Mouse (Mus musculus) heart, embryonic 10.5 days (tissue): ENCODE results near the gene Gse1. TPM values are rescaled to one million over a fixed set of nuclear protein-coding genes. Genes with fewer than 3 reads are reported as not detected.

Experiments
- DNase-seq: peaks from one replicate; pipeline ENCODE4 v3.0.0-alpha.2; 2017; ENCODE audit warnings: low spot score
- H3K27ac ChIP-seq: fragments of 300-500 bp; sonication (generic); 2 replicates; pipeline ENCODE4 v1.5.1; 2016; ENCODE audit warnings: mild to moderate bottlenecking
- H3K27me3 ChIP-seq: fragments of 300-500 bp; sonication (generic); 2 replicates; pipeline ENCODE4 v1.6.1; 2016; ENCODE audit warnings: mild to moderate bottlenecking; ENCODE audit not compliant: poor library complexity, insufficient read depth, severe bottlenecking
- H3K36me3 ChIP-seq: fragments of 300-500 bp; sonication (generic); 2 replicates; pipeline ENCODE4 v1.6.1; 2016; ENCODE audit warnings: mild to moderate bottlenecking, moderate library complexity
- H3K4me1 ChIP-seq: fragments of 300-500 bp; sonication (generic); 2 replicates; pipeline ENCODE4 v1.6.1; 2016; ENCODE audit warnings: mild to moderate bottlenecking
- H3K4me3 ChIP-seq: fragments of 300-500 bp; sonication (generic); 2 replicates; pipeline ENCODE4 v1.5.1; 2016; ENCODE audit warnings: mild to moderate bottlenecking, moderate library complexity
- H3K9me3 ChIP-seq: fragments of 300-500 bp; sonication (generic); 2 replicates; pipeline ENCODE4 v1.6.1; 2016; ENCODE audit warnings: mild to moderate bottlenecking, moderate library complexity
- WGBS: fragments of 180-500 bp; shearing (Covaris S2); methylation state at CpG from one replicate; pipeline ENCODE4 v1.1.7; 2016; 5-methylcytosine and 5-hydroxymethylcytosine counted together
- polyA plus RNA-seq: library from polyadenylated mRNA; unstranded; fragments of >200 nt; fragmentation: Nextera tagmentation; extraction: Ambion mirVana; gene quantifications from 2 replicates; pipeline ENCODE4 v1.2.1, GENCODE M21; 2016

Gse1 gene
- polyA plus RNA-seq, 1 experiment from 2014 or later: 13.7 TPM

- H3K4me1 ChIP-seq: peaks cover 40% of the 10 kb centered on the region
- peak overlapping the region; percentile 62; the same call in 1 of the 2 replicates for H3K27ac ChIP-seq
- H3K36me3 ChIP-seq: no peaks in the 10 kb centered on the region
- H3K27me3 ChIP-seq: no peaks in the 10 kb centered on the region; the same call in 1 of the 2 replicates
- DNase-seq: no peak
- no peaks in the 10 kb centered on the region for H3K9me3 ChIP-seq
- 79% methylated on average over 7 of the region's 7 CpGs for WGBS
- H3K4me3 ChIP-seq: no peak overlapping the region
Measured at GRCm38 (mm10) chr8:120390598-120390997, 162.3 kb downstream of the Gse1 start.

DNA sequence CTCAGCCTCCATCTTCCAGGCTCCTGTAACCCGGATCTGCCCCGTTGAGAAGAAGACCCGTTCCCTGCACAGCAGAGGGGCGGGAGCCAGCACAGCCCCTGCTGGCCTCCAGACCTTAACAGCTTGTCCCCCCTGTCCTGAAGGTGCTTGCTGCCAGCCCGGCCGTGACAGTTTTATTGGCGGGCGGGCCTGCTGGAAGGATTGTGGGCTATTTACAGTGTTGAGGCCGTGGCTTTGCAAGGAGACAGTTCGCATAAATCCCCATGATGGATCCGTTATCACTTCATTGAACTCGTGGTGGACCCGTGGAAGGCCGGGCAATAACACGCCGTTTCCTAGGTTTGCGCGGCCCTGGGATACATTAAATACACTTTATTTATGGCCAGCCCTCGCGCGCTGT lies 163.6 kb downstream of the Gse1 start:
- H3K27me3 ChIP-seq: no peaks in the 10 kb centered on the region; the same call in 1 of the 2 replicates
- H3K36me3 ChIP-seq: peaks cover 3% of the 10 kb centered on the region; the same call in 1 of the 2 replicates
- no peak for DNase-seq
- 76% methylated on average over 21 of the region's 21 CpGs for WGBS
- no peaks in the 10 kb centered on the region for H3K9me3 ChIP-seq
- peaks cover 39% of the 10 kb centered on the region for H3K4me1 ChIP-seq
- no peak overlapping the region for H3K4me3 ChIP-seq
- H3K27ac ChIP-seq: no peak overlapping the region; the same call in 1 of the 2 replicates

DNA sequence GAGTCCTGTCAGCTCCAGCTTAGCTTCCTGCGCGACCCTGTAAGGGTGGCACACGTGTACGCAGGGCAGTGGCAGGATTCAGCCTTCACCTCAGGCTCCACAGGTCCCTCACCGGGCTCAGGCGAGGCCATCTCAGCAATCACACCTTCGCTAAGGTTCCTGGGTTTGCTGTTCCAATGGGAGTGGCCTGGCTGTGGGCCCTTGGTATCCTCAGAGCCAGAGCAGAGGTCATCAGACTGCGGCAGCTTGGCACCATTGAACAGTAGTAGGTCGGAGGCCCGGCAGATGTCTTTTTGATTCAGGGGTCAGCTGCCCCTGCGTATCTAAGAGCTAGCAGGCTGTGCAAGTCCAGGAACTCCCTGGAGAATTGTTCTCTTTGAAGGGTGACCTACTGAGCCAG lies 164.8 kb downstream of the Gse1 start:
- no peak for DNase-seq
- Histone ChIP-seq H3K27me3 (no peaks in the 10 kb centered on the region; the same call in 1 of the 2 replicates), H3K36me3 (peaks cover 3% of the 10 kb centered on the region; the same call in 1 of the 2 replicates), H3K4me3 (no peak overlapping the region), H3K27ac (peak overlapping the region; percentile 1; the same call in 1 of the 2 replicates), H3K9me3 (no peaks in the 10 kb centered on the region), H3K4me1 (peaks cover 52% of the 10 kb centered on the region)
- 84% methylated on average over 11 of the region's 11 CpGs for WGBS

GRCm38 (mm10) chr8:120393871-120394275 lies 165.6 kb downstream of the Gse1 start:
- peaks cover 54% of the 10 kb centered on the region for H3K4me1 ChIP-seq

GRCm38 (mm10) chr8:120395892-120396291 lies 167.6 kb downstream of the Gse1 start:
- peaks cover 17% of the 10 kb centered on the region for H3K27me3 ChIP-seq
- H3K4me3 ChIP-seq: no peak overlapping the region
- peaks cover 3% of the 10 kb centered on the region; the same call in 1 of the 2 replicates for H3K36me3 ChIP-seq
- H3K27ac ChIP-seq: no peak overlapping the region
- 87% methylated on average over 3 of the region's 3 CpGs for WGBS
- H3K9me3 ChIP-seq: no peaks in the 10 kb centered on the region
- H3K4me1 ChIP-seq: peaks cover 61% of the 10 kb centered on the region
- no peak for DNase-seq

More at GRCm38 (mm10) chr8:120393871-120394275, 165.6 kb downstream of the Gse1 start:
- Histone ChIP-seq H3K27me3 (peaks cover 6% of the 10 kb centered on the region), H3K9me3 (no peaks in the 10 kb centered on the region), H3K27ac (0 out of 2 replicates have a peak overlapping the region, but pooled peaks have one; percentile 1), H3K4me3 (no peak overlapping the region), H3K36me3 (peaks cover 3% of the 10 kb centered on the region; the same call in 1 of the 2 replicates)
- WGBS: 83% methylated on average over 9 of the region's 9 CpGs
- DNase-seq: no peak

GRCm38 (mm10) chr8:120396756-120397155 lies 168.5 kb downstream of the Gse1 start:
- Histone ChIP-seq H3K4me3 (no peak overlapping the region), H3K27me3 (peaks cover 17% of the 10 kb centered on the region), H3K4me1 (peaks cover 61% of the 10 kb centered on the region), H3K27ac (0 out of 2 replicates have a peak overlapping the region, but pooled peaks have one; percentile 1), H3K9me3 (no peaks in the 10 kb centered on the region), H3K36me3 (peaks cover 3% of the 10 kb centered on the region; the same call in 1 of the 2 replicates)
- WGBS: 65% methylated on average over 3 of the region's 3 CpGs
- no peak for DNase-seq

DNA sequence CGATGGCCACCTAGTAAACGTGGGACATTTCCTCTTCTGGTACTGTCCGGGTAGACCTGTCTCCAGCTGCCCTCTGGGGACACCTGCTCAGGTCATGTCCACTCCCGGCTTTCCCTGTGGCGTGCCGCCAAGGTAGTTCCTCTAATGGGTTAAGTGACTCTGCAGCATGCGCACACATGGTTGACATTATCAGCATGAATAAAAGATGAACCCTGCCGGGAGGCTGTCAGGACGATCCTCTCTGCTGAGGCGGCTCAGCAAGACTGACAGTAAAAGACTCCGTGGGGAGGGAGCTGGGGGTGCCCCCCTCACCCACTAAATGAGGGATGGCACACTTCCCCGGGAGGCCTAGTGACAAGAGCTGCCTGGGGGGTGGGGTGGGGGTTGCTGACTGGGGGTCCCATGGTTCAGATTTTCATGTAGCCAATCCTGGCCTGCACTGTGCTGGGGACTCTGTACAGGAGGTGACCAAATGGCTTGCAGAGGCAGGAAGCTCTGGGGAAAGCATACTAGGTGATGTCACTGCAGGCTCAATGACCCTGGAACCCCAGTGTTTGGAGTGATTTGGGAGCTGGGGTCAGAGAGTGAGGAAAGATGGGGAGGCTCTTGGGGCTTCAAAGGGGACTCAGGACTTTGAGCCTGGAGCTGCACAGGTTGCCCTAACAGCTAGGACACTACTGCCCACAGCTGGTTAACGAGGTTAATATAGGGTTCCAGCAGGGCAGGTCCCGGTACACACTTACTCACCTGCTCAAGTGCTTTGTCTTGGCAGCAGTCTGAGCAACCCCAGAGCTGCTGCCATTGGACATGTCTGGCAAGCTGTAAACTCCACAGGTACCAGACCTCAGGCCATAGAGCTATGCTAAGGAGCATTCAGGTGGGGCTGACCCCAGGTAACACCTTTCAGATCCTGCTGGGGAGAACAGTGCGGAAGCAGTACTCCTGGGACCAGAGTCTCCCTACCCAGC lies 169.5 kb downstream of the Gse1 start:
- no peak for DNase-seq
- Histone ChIP-seq H3K4me3 (no peak overlapping the region), H3K36me3 (peaks cover 3% of the 10 kb centered on the region; the same call in 1 of the 2 replicates), H3K4me1 (peaks cover 62% of the 10 kb centered on the region), H3K27me3 (peaks cover 17% of the 10 kb centered on the region), H3K9me3 (no peaks in the 10 kb centered on the region), H3K27ac (0 out of 2 replicates have a peak overlapping the region, but pooled peaks have one; percentile 1)
- WGBS: 61% methylated on average over 15 of the region's 15 CpGs

- Histone ChIP-seq H3K27me3 (peaks cover 23% of the 10 kb centered on the region), H3K4me3 (no peak overlapping the region), H3K4me1 (peaks cover 61% of the 10 kb centered on the region), H3K36me3 (peaks cover 3% of the 10 kb centered on the region; the same call in 1 of the 2 replicates), H3K27ac (peak overlapping the region; percentile 36; the same call in 1 of the 2 replicates), H3K9me3 (no peaks in the 10 kb centered on the region)
- DNase-seq: no peak
- WGBS: 62% methylated on average over 33 of the region's 33 CpGs
Measured at GRCm38 (mm10) chr8:120399212-120399934, 171.1 kb downstream of the Gse1 start.

- Histone ChIP-seq H3K9me3 (no peaks in the 10 kb centered on the region), H3K27me3 (peaks cover 23% of the 10 kb centered on the region), H3K27ac (no peak overlapping the region), H3K36me3 (peaks cover under 1% of the 10 kb centered on the region; the same call in 1 of the 2 replicates), H3K4me1 (peaks cover 68% of the 10 kb centered on the region), H3K4me3 (no peak overlapping the region)
- WGBS: 92% methylated on average over 2 of the region's 2 CpGs
- DNase-seq: no peak
Measured at GRCm38 (mm10) chr8:120401216-120401615, 173.0 kb downstream of the Gse1 start.

DNA sequence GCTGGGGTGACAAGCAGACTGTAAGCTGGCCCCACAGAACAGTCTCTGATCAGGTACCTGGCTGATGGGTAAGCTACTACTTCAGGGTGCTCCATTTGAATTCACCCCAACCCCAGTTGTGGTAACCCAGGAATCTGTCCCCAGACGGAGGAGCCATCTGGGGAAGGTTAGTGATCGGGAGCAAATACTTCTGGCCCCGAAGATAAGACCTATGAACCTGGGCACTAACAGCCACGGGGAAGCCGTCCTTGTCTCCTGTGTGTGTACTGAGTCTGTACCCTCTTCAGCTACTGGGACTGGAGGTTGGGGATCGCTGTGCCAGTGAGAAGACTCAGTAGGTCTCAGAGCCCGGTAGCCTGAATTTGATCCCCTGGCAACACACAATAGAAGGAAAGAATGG lies 173.5 kb downstream of the Gse1 start:
- no peak overlapping the region for H3K27ac ChIP-seq
- H3K36me3 ChIP-seq: no peaks in the 10 kb centered on the region
- H3K27me3 ChIP-seq: peaks cover 23% of the 10 kb centered on the region
- H3K9me3 ChIP-seq: no peaks in the 10 kb centered on the region
- DNase-seq: no peak
- peaks cover 67% of the 10 kb centered on the region for H3K4me1 ChIP-seq
- H3K4me3 ChIP-seq: no peak overlapping the region
- 78% methylated on average over 7 of the region's 7 CpGs for WGBS

DNA sequence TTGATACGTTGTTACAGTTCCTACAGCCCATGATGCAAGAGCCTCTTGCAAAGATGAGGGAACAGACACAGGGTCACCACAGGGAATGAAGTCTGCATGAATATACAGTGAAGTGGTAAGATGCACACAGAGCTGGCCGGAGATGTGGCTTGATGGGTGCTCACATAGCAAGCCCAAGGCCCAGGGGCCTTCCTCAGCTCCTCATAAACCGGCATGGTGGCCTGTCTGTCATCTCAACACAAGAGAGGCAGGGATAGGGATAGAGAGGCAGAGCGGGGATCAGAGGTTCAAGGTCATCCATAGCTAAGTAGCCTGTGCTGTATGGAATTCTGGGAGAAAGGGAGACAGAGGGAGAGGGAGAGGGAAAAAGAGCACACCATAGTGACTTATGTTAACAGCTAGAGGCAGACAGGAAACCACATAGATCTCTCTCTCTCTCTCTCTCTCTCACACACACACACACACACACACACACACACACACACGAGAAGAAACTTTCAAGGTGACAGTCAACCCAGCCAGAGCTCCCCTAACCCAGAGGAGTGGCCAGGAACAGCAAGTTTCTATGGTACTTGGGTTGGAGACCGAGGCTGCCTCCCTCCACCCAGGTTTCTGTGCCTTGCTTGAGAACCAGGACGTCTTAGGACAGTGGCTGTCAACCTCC lies 175.5 kb downstream of the Gse1 start:
- 80% methylated on average over 7 of the region's 7 CpGs for WGBS

GRCm38 (mm10) chr8:120404609-120405036 lies 176.4 kb downstream of the Gse1 start:
- DNase-seq: no peak
- H3K27me3 ChIP-seq: peaks cover 10% of the 10 kb centered on the region
- peaks cover 69% of the 10 kb centered on the region for H3K4me1 ChIP-seq
- H3K4me3 ChIP-seq: no peak overlapping the region
- H3K36me3 ChIP-seq: no peaks in the 10 kb centered on the region
- H3K9me3 ChIP-seq: no peaks in the 10 kb centered on the region
- peak overlapping the region; percentile 17; the same call in 1 of the 2 replicates for H3K27ac ChIP-seq
- 53% methylated on average over 7 of the region's 7 CpGs for WGBS

More for the DNA sequence above, 175.5 kb downstream of the Gse1 start:
- H3K27me3 ChIP-seq: peaks cover 18% of the 10 kb centered on the region
- H3K4me1 ChIP-seq: peaks cover 67% of the 10 kb centered on the region
- no peaks in the 10 kb centered on the region for H3K9me3 ChIP-seq
- no peaks in the 10 kb centered on the region for H3K36me3 ChIP-seq
- DNase-seq: no peak
- no peak overlapping the region for H3K4me3 ChIP-seq
- peak overlapping the region; percentile 17; the same call in 1 of the 2 replicates for H3K27ac ChIP-seq
